Mouse (Mus musculus) adrenal gland, postnatal 4 days (tissue): ENCODE data around the gene Nxpe2. TPM values are rescaled to one million over a fixed set of nuclear protein-coding genes. Genes with fewer than 3 reads are reported as not detected.
"Not testable (repeated sequence)": the region's sequence is repeated elsewhere in the genome, so short reads cannot be mapped to it uniquely, and the experiment has no call there.

Source experiments
- DNase-seq, 2 experiments: peaks; one replicate each; pipeline ENCODE4 v3.0.0; 2021 to 2022; ENCODE audit warnings: low spot score in 2 of 2, mixed read lengths in 2 of 2
- total RNA-seq, 2 experiments: library from RNA; stranded (reverse); gene quantifications; 2 replicates each; pipeline ENCODE4 v1.2.3; 2021

The Nxpe2 gene
- total RNA-seq, 2 experiments from 2014 or later: 6.3 to 9.2 TPM

GRCm38 (mm10) chr9:48303564-48303963, 49.7 kb downstream of the Nxpe2 start:
- DNase-seq: not testable (repeated sequence)

- DNase-seq: no peak
Measured at GRCm38 (mm10) chr9:48298983-48299382, 54.3 kb downstream of the Nxpe2 start.

GRCm38 (mm10) chr9:48294754-48295153, 58.5 kb downstream of the Nxpe2 start:
- DNase-seq: no peak

- no peak for DNase-seq
Measured at GRCm38 (mm10) chr9:48290281-48290680, 63.0 kb downstream of the Nxpe2 start.

- DNase-seq: no peak
Measured at GRCm38 (mm10) chr9:48284221-48284620, 69.0 kb downstream of the Nxpe2 start.

GRCm38 (mm10) chr9:48276831-48277230, 76.4 kb downstream of the Nxpe2 start:
- no peak for DNase-seq

Other genes with a start within 250 kb of the Nxpe2 start
- gene Nxpe4, start 191.4 kb downstream of the Nxpe2 start, total RNA-seq: 10 to 100 TPM; 10.8 to 11.1 TPM
- 10 to 100 TPM; 63.8 to 65.4 TPM for gene Rexo2, start 127.2 kb upstream of the Nxpe2 start, total RNA-seq
- 10 to 100 TPM; 72.9 to 85.9 TPM for gene Rbm7, start 141.8 kb upstream of the Nxpe2 start, total RNA-seq
- 10 to 100 TPM; 25.7 to 26.9 TPM for gene Gm5617, start 142.0 kb upstream of the Nxpe2 start, total RNA-seq